ENCODE assay signal across 12 mouse cellular contexts in genomic region chr11:88421057-88421578, GRCm38 (mm10).
DNase-seq lines count a peak whose midpoint lies in the region; ATAC-seq and TF ChIP-seq lines count a peak whose summit lies in the region.
"Had no signal": no experiment of that assay in that cellular context is flagged by ENCODE, and none has a peak within 500 bp of the region (broad histone marks: within the 10 kb centered on the region; RNA-seq: fewer than 3 reads in every experiment).

No protein-coding gene starts in this region.

- no peak for TF ChIP-seq CTCF in layer of hippocampus, adult 2 months (conservative IDR thresholded peaks at IDR 0.05)

- WGBS in forebrain, embryonic 11.5 days, result 76% methylated on average over 9 of the region's 9 CpGs
- 56% methylated on average over 9 of the region's 9 CpGs for whole genome bisulfite sequencing in forebrain, embryonic 16.5 days
- WGBS in forebrain, embryonic 14.5 days, result 60% methylated on average over 9 of the region's 9 CpGs
- WGBS in midbrain, embryonic 11.5 days, result 75% methylated on average over 9 of the region's 9 CpGs

- no peak for ATAC-seq in forebrain, embryonic 11.5 days (replicated peaks; ENCODE audit: low FRiP score)
- no peak for ATAC-seq in forebrain, embryonic 16.5 days
- no peak for ATAC-seq in forebrain, embryonic 14.5 days
- no peak for ATAC-seq in midbrain, embryonic 11.5 days (ENCODE audit: low FRiP score)
- ATAC-seq in inflammation-experienced regulatory T-cells, adult 6 months, result no peak

- H3K4me2 ChIP-seq in forebrain, embryonic 11.5 days (ENCODE audit: low read depth, low read length, severe bottlenecking), result no peak overlapping the region
- no peak overlapping the region for H3K4me2 ChIP-seq in forebrain, embryonic 16.5 days (ENCODE audit: low read length)
- H3K4me2 ChIP-seq in forebrain, embryonic 14.5 days (ENCODE audit: low read length), result no peak overlapping the region
- no peak overlapping the region for H3K4me2 ChIP-seq in midbrain, embryonic 11.5 days
- H3K4me2 ChIP-seq: heart, embryonic 15.5 days; limb, embryonic 15.5 days had no signal

- H3K27ac ChIP-seq in forebrain, embryonic 11.5 days (ENCODE audit: low read depth, low read length), result peak overlapping the region; percentile 55; the same call in 1 of the 2 replicates
- H3K27ac ChIP-seq in forebrain, embryonic 16.5 days (ENCODE audit: low read length), result no peak overlapping the region
- no peak overlapping the region; the same call in 1 of the 2 replicates for H3K27ac ChIP-seq in forebrain, embryonic 14.5 days (ENCODE audit: low read depth, low read length)
- H3K27ac ChIP-seq in midbrain, embryonic 11.5 days (ENCODE audit: low read depth, low read length), result peak overlapping the region; percentile 40
- H3K27ac ChIP-seq in layer of hippocampus, adult 2 months, result no peak overlapping the region
- H3K27ac ChIP-seq: heart, embryonic 15.5 days; limb, embryonic 15.5 days had no signal

- peaks cover 11% of the 10 kb centered on the region for H3K4me1 ChIP-seq in forebrain, embryonic 11.5 days (replicated peaks; ENCODE audit: control insufficient read depth, insufficient read depth, low read length)
- H3K4me1 ChIP-seq in forebrain, embryonic 16.5 days (replicated peaks; ENCODE audit: control insufficient read depth, insufficient read depth, low read length), result peaks cover 33% of the 10 kb centered on the region
- peaks cover 31% of the 10 kb centered on the region for H3K4me1 ChIP-seq in forebrain, embryonic 14.5 days (ENCODE audit: control insufficient read depth, insufficient read depth, low read length)
- peaks cover 33% of the 10 kb centered on the region for H3K4me1 ChIP-seq in midbrain, embryonic 11.5 days (ENCODE audit: control insufficient read depth, insufficient read depth, low read length)

- no peaks in the 10 kb centered on the region for H3K27me3 ChIP-seq in forebrain, embryonic 11.5 days (ENCODE audit: control insufficient read depth, insufficient read depth, low read length)
- H3K27me3 ChIP-seq in forebrain, embryonic 16.5 days (replicated peaks; ENCODE audit: control insufficient read depth, insufficient read depth, low read length), result no peaks in the 10 kb centered on the region
- no peaks in the 10 kb centered on the region for H3K27me3 ChIP-seq in forebrain, embryonic 14.5 days (replicated peaks; ENCODE audit: control insufficient read depth, insufficient read depth, low read length)
- H3K27me3 ChIP-seq in midbrain, embryonic 11.5 days (ENCODE audit: control insufficient read depth, insufficient read depth, low read length), result no peaks in the 10 kb centered on the region
- H3K27me3 ChIP-seq: heart, embryonic 15.5 days; limb, embryonic 15.5 days had no signal

- no peak overlapping the region for H3K9ac ChIP-seq in forebrain, embryonic 11.5 days (ENCODE audit: low read length)
- no peak overlapping the region for H3K9ac ChIP-seq in forebrain, embryonic 16.5 days (replicated peaks; ENCODE audit: low read depth, low read length)
- peak overlapping the region; percentile 22; the same call in 1 of the 2 replicates for H3K9ac ChIP-seq in forebrain, embryonic 14.5 days (ENCODE audit: low read length)
- no peak overlapping the region for H3K9ac ChIP-seq in midbrain, embryonic 11.5 days (ENCODE audit: low read length)
- H3K9ac ChIP-seq: heart, embryonic 15.5 days; limb, embryonic 15.5 days had no signal

- no peaks in the 10 kb centered on the region for H3K9me3 ChIP-seq in forebrain, embryonic 11.5 days (ENCODE audit: control insufficient read depth, low read length)
- H3K9me3 ChIP-seq in forebrain, embryonic 16.5 days (ENCODE audit: control insufficient read depth, low read length), result no peaks in the 10 kb centered on the region
- no peaks in the 10 kb centered on the region for H3K9me3 ChIP-seq in forebrain, embryonic 14.5 days (replicated peaks; ENCODE audit: control insufficient read depth, low read length)
- H3K9me3 ChIP-seq in midbrain, embryonic 11.5 days (ENCODE audit: control insufficient read depth, low read length), result no peaks in the 10 kb centered on the region
- H3K9me3 ChIP-seq: heart, embryonic 15.5 days; limb, embryonic 15.5 days had no signal

- no peak overlapping the region for H3K4me3 ChIP-seq in forebrain, embryonic 11.5 days (ENCODE audit: low read depth, low read length)
- no peak overlapping the region for H3K4me3 ChIP-seq in forebrain, embryonic 16.5 days (replicated peaks; ENCODE audit: low read length)
- H3K4me3 ChIP-seq in forebrain, embryonic 14.5 days (ENCODE audit: low read depth, low read length), result no peak overlapping the region
- H3K4me3 ChIP-seq in midbrain, embryonic 11.5 days (ENCODE audit: low read depth, low read length), result no peak overlapping the region
- no peak overlapping the region for H3K4me3 ChIP-seq in layer of hippocampus, adult 2 months
- H3K4me3 ChIP-seq: heart, embryonic 15.5 days; limb, embryonic 15.5 days had no signal

- no peak for DNase-seq in forebrain, embryonic 11.5 days (ENCODE audit: low spot score)
- peak; percentile 25 for DNase-seq in 3T3-L1 (ENCODE audit: low read depth, low spot score)
- no peak for DNase-seq in forebrain, embryonic 14.5 days (ENCODE audit: low spot score)
- peak; percentile 83 for DNase-seq in midbrain, embryonic 11.5 days (ENCODE audit: low spot score, missing footprints)
- DNase-seq in layer of hippocampus, adult 2 months (ENCODE audit: low spot score in 2 of 2), result no peak
- DNase-seq in testis, postnatal 14 days (ENCODE audit: low spot score), result no peak
- DNase-seq: adrenal gland, postnatal 36 days; cerebellum, adult 9-10 months had no signal

- H3K36me3 ChIP-seq in forebrain, embryonic 11.5 days (ENCODE audit: control insufficient read depth, insufficient read depth, low read length), result no peaks in the 10 kb centered on the region
- H3K36me3 ChIP-seq in forebrain, embryonic 16.5 days (ENCODE audit: control insufficient read depth, insufficient read depth), result no peaks in the 10 kb centered on the region
- no peaks in the 10 kb centered on the region for H3K36me3 ChIP-seq in forebrain, embryonic 14.5 days (ENCODE audit: control insufficient read depth, insufficient read depth, low read length)
- peaks cover 6% of the 10 kb centered on the region; the same call in 1 of the 2 replicates for H3K36me3 ChIP-seq in midbrain, embryonic 11.5 days (ENCODE audit: control insufficient read depth, insufficient read depth, low read length)
- H3K36me3 ChIP-seq: heart, embryonic 15.5 days; limb, embryonic 15.5 days had no signal

Comparison
In these comparisons a context has a peak if more than half of its experiments do, and no peak if none do; other contexts are left out.
1. H3K27ac ChIP-seq: peak in forebrain, embryonic 11.5 days (single experiment) and midbrain, embryonic 11.5 days (single experiment); none in forebrain, embryonic 16.5 days (single experiment), forebrain, embryonic 14.5 days (single experiment) and layer of hippocampus, adult 2 months (single experiment).
2. DNase-seq: peak in 3T3-L1 (single experiment) and midbrain, embryonic 11.5 days (single experiment); none in forebrain, embryonic 11.5 days (single experiment), forebrain, embryonic 14.5 days (single experiment), layer of hippocampus, adult 2 months (0 of 2) and testis, postnatal 14 days (single experiment).